Mouse (Mus musculus): ENCODE results near the gene Gjb4.

GRCm38 (mm10) chr4:127311561-127311960 is 42.3 kb downstream of the Gjb4 start:
- no peak for TF ChIP-seq CTCF (IDR thresholded peaks at IDR 0.05; ENCODE audit: low read depth, low read length)
- TF ChIP-seq GATA1 (IDR thresholded peaks at IDR 0.05; ENCODE audit: borderline replicate concordance, low read length), result no peak
